Mouse (Mus musculus) stomach, postnatal 0 days (tissue): Measurements from ENCODE around the gene Srsf7. TPM values are rescaled to one million over a fixed set of nuclear protein-coding genes. Genes with fewer than 3 reads are reported as not detected.
A peak's percentile ranks its signal among the peaks of the same experiment; 100 is the strongest.
"Not testable (repeated sequence)": the region's sequence is repeated elsewhere in the genome, so short reads cannot be mapped to it uniquely, and the experiment has no call there.

ENCODE experiments used
- ATAC-seq: fragments of 200-750 bp; cut with Nextera tagmentation; 2 replicates; pipeline ENCODE4 v1.8.0; 2017; ENCODE audit not compliant: low FRiP score, low TSS enrichment
- DNase-seq: peaks from one replicate; pipeline ENCODE4 v3.0.0-alpha.2; 2016; ENCODE audit warnings: low spot score
- H3K27ac ChIP-seq: fragments of 300-500 bp; sonication (generic); replicated peaks from 2 replicates; pipeline ENCODE4 v1.5.1; 2014; ENCODE audit warnings: mild to moderate bottlenecking, control low read depth
- H3K27me3 ChIP-seq: fragments of 300-500 bp; sonication (generic); 2 replicates; pipeline ENCODE4 v1.6.1; 2014; ENCODE audit warnings: low read length; ENCODE audit not compliant: control insufficient read depth, insufficient read depth
- H3K36me3 ChIP-seq: fragments of 300-500 bp; sonication (generic); 2 replicates; pipeline ENCODE4 v1.6.1; 2014; ENCODE audit warnings: low read length, mixed read lengths; ENCODE audit not compliant: control insufficient read depth, insufficient read depth
- H3K4me1 ChIP-seq: fragments of 300-500 bp; sonication (generic); replicated peaks from 2 replicates; pipeline ENCODE4 v1.6.1; 2014; ENCODE audit warnings: antibody characterized with exemption; ENCODE audit not compliant: control insufficient read depth, insufficient read depth
- H3K4me2 ChIP-seq: fragments of 300-500 bp; sonication (generic); replicated peaks from 2 replicates; pipeline ENCODE4 v1.6.1; 2014; ENCODE audit warnings: low read depth, mild to moderate bottlenecking, control low read depth, moderate library complexity
- H3K4me3 ChIP-seq: fragments of 300-500 bp; sonication (generic); 2 replicates; pipeline ENCODE4 v1.5.1; 2014; ENCODE audit warnings: low read depth, low read length, control low read depth
- H3K9ac ChIP-seq: fragments of 300-500 bp; sonication (generic); 2 replicates; pipeline ENCODE4 v1.6.1; 2014; ENCODE audit warnings: mild to moderate bottlenecking, low read length, control low read depth, mixed read lengths
- H3K9me3 ChIP-seq: fragments of 300-500 bp; sonication (generic); 2 replicates; pipeline ENCODE4 v1.6.1; 2016; ENCODE audit warnings: low read length; ENCODE audit not compliant: control insufficient read depth
- CTCF ChIP-seq: IDR thresholded peaks from 2 replicates; pipeline ENCODE4 v1.5.1; 2016; ENCODE audit warnings: antibody characterized with exemption, low read depth, mild to moderate bottlenecking, moderate library complexity
- EP300 ChIP-seq: optimal IDR thresholded peaks from 2 replicates; pipeline ENCODE3; 2016; ENCODE audit warnings: antibody characterized with exemption
- WGBS: fragments of 180-500 bp; shearing (Covaris S2); extraction: QIAGEN DNeasy Blood & Tissue Kit; methylation state at CpG from one replicate; pipeline ENCODE4 v1.1.7; 2014; 5-methylcytosine and 5-hydroxymethylcytosine counted together
- polyA plus RNA-seq: library from polyadenylated mRNA; unstranded; fragments of >200 nt; fragmentation: Nextera tagmentation; extraction: Ambion mirVana; gene quantifications from 2 replicates; pipeline ENCODE4 v1.2.1, GENCODE M21; 2015

Gene Srsf7
- polyA plus RNA-seq, 1 experiment from 2014 or later, result 212 TPM

DNA sequence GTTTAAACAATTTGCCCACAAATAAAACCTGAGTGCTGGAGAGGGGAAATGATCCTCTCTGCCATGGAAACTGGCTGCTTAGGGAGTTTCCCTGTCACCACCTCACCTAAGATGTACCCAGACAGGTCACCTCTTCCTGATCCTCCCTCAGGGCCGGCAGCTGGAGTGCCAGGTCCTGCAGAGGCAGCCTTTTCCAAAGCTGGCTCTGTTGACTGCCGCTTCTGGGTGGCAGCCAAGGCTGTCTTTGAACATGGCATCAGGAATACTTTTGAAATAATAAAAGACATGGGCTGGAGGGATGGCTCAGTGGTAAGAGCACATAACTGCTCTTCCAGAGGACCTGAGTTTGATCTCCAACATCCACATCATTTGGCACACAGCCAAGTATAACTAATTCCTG, 22.3 kb upstream of the Srsf7 start:
- TF ChIP-seq CTCF, result no peak
- no peak for TF ChIP-seq EP300
- no peak overlapping the region for H3K27ac ChIP-seq
- no peak for DNase-seq
- H3K4me1 ChIP-seq, result no peaks in the 10 kb centered on the region
- no peak for ATAC-seq
- H3K9ac ChIP-seq, result no peak overlapping the region
- WGBS, result 75% methylated on average over 2 of the region's 2 CpGs
- no peaks in the 10 kb centered on the region for H3K27me3 ChIP-seq
- H3K36me3 ChIP-seq, result no peaks in the 10 kb centered on the region
- no peak overlapping the region for H3K4me3 ChIP-seq
- no peak overlapping the region for H3K4me2 ChIP-seq
- no peaks in the 10 kb centered on the region for H3K9me3 ChIP-seq

DNA sequence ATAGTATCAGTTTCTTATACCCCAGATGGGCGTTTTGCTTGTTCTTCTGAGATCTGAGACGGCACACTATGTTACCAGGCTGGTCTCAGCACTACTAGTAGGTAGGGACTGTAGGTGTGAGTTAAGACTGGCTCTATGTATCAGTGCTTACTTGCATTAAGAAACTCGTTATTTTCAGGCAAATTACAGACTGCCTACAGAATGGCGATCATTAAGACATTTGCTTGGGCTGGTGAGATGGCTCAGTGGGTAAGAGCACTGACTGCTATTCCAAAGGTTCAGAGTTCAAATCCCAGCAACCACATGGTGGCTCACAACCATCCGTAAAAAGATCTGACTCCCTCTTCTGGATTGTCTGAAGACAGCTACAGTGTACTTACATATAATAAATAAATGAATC, 18.0 kb upstream of the Srsf7 start:
- H3K9me3 ChIP-seq, H3K36me3 ChIP-seq, H3K9ac ChIP-seq, H3K27ac ChIP-seq, ATAC-seq, H3K27me3 ChIP-seq, DNase-seq, H3K4me1 ChIP-seq: not testable (repeated sequence)
- H3K4me2 ChIP-seq, result peak overlapping the region; percentile 61
- WGBS, result 41% methylated on average over 4 of the region's 5 CpGs
- peak overlapping the region; percentile 59 for H3K4me3 ChIP-seq

DNA sequence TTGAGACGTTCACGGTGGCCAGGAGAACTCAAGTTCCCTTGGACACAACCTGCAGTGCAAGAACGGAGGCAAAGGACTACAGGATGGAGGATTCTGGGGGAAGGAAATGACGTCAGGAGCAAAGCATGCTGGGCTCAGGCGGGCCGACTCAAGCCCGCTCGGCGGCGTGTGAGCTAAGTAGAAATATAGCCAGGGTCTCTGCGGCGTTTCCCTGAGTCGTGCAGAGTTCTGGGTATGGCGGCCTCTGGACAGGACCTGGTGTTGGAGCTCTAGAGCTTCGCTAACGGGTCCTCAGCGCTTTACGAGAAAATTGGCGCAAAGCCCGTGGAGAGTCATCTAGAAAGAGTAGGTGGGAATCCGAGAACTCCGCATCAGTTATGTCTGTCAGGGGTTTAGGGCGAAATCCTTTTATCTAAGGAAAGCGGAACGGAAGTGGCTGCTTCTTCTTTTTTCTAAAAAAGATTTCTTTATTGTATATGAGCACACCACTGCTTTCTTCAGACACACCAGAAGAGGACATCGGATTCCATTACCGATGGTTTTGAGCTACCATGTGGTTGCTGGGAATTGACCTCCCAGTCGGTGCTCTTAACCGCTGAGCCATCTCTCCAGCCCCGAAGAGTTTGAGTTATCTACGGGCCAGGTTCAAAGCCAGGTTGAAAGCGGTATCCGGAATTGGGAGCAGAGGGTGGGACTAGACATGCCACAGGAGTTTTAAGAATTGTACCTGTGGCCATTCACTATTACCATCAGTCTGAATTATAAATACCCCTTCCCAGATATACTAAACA, 17.4 kb upstream of the Srsf7 start, which contains the start of gene Gemin6:
Gene Gemin6, plus strand, starts transcription at position 116 of the 791 bp plus-strand sequence.
- peak within 1 kb of the TSS; percentile 59 for H3K4me3 ChIP-seq
- TF ChIP-seq EP300 (no peak), CTCF (peak; percentile 7; the same call in 1 of the 2 replicates)
- WGBS, result under 1% methylated on average over 33 of the region's 33 CpGs
- H3K4me1 ChIP-seq, result no peaks in the 10 kb centered on the region
- H3K27ac ChIP-seq, result peak within 1 kb of the TSS; percentile 84
- ATAC-seq (peak; percentile 97), DNase-seq (peak; percentile 87)
- peak within 1 kb of the TSS; percentile 72 for H3K9ac ChIP-seq
- no peaks in the 10 kb centered on the region for H3K9me3 ChIP-seq
- no peaks in the 10 kb centered on the region for H3K36me3 ChIP-seq
- H3K27me3 ChIP-seq, result no peaks in the 10 kb centered on the region
- peak within 1 kb of the TSS; percentile 61 for H3K4me2 ChIP-seq

DNA sequence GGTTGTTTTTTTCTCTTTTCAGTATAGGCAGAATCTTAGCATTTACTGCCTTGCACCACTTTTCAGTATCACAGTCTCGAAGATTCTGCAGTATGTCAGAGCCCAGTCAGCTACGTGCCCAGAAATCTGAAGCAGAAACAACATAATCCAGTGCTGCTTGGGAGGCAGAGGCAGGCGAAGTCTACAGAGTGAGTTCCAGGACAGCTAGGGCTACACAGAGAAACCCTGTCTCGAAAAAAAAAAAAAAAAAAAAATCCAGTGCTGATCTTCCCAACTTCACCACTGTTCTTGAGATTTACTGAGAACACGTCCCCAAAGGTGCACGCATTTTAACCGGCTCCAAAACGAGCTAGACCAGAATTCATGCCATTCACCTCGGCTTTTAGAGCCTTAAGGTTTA, 16.7 kb upstream of the Srsf7 start:
- Histone ChIP-seq H3K27ac (peak overlapping the region; percentile 84), H3K4me1 (no peaks in the 10 kb centered on the region), H3K4me3 (peak overlapping the region; percentile 59), H3K9me3 (no peaks in the 10 kb centered on the region), H3K36me3 (no peaks in the 10 kb centered on the region), H3K27me3 (no peaks in the 10 kb centered on the region), H3K9ac (peak overlapping the region; percentile 72; the same call in 1 of the 2 replicates), H3K4me2 (peak overlapping the region; percentile 61)
- peak; percentile 31; the same call in 1 of the 2 replicates for ATAC-seq
- WGBS, result 4% methylated on average over 9 of the region's 9 CpGs
- DNase-seq, result no peak
- TF ChIP-seq EP300, result no peak
- no peak for TF ChIP-seq CTCF

DNA sequence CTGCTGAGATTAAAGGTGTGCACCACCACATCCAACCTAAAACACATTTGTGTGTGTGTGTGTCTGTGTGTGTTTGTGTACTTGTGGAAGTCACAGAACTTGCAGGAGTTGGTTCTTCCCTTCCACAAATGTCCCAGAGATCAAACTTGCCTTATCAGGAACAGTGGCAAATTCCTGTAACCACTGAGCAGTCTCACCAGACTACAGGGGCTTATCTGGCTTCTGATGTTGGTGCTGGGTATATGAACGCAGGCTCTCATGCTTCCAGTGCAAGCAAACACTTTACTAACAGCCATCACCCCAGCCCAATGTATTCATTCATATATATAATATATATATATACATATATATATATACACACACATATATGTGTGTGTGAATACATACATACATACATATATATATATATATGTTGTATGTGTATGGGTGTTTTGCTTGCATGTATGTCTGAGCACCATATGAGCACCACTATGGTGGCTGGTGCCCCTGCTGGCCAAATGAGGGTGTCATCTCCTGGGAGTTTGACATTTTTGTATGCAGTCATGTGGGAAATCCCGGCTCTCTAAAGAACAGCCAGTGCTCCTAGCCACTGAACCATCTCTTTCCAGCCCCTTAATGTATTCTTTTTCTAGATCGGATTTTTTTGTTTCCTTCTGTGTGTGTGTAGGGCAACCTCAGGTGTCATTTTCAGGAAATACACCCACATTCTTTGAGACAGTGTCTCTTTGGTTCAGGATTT, 15.0 kb upstream of the Srsf7 start:
- Histone ChIP-seq H3K27me3 (no peaks in the 10 kb centered on the region), H3K4me3 (no peak overlapping the region), H3K27ac (no peak overlapping the region), H3K4me1 (no peaks in the 10 kb centered on the region), H3K9me3 (no peaks in the 10 kb centered on the region), H3K4me2 (no peak overlapping the region), H3K36me3 (no peaks in the 10 kb centered on the region), H3K9ac (no peak overlapping the region)
- WGBS, result 63% methylated on average over 3 of the region's 3 CpGs
- DNase-seq (peak; percentile 24), ATAC-seq (no peak)
- TF ChIP-seq CTCF (peak; percentile 56), EP300 (no peak)

DNA sequence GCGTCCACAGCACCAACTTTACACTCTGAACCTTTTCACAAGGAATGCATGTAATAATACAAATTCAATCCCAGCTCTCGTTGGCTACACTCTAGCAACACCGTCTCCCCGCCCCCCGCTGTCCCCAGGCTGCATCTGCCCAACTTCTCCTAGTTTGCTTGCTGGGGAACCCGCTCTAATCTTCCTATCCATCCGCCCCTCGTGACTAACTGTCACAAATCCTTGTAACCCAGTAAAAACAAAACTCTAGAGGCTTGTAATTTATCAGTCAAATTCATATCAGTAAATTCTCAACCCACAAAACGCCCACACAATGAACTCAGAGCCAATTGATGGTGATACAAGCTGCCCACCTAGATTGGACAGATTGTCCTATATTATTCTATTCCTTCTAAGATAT, 14.1 kb upstream of the Srsf7 start:
- ATAC-seq (no peak), DNase-seq (no peak)
- H3K4me3 ChIP-seq, result no peak overlapping the region
- whole genome bisulfite sequencing, result 66% methylated on average over 9 of the region's 9 CpGs
- no peak for TF ChIP-seq CTCF
- no peak for TF ChIP-seq EP300
- H3K36me3 ChIP-seq, result no peaks in the 10 kb centered on the region
- H3K9ac ChIP-seq, result no peak overlapping the region
- H3K9me3 ChIP-seq, result no peaks in the 10 kb centered on the region
- no peak overlapping the region for H3K4me2 ChIP-seq
- no peaks in the 10 kb centered on the region for H3K4me1 ChIP-seq
- H3K27ac ChIP-seq, result no peak overlapping the region
- no peaks in the 10 kb centered on the region for H3K27me3 ChIP-seq
